Mouse (Mus musculus) liver, embryonic 16.5 days (tissue): Measurements from ENCODE around the gene AC161166.1. TPM values are rescaled to one million over a fixed set of nuclear protein-coding genes. Genes with fewer than 3 reads are reported as not detected.

Source experiments
- ATAC-seq: fragments of 200-750 bp; cut with Nextera tagmentation; 2 replicates; pipeline ENCODE4 v1.8.0; 2017; ENCODE audit warnings: low read depth, mild to moderate bottlenecking, moderate number of reproducible peaks, moderate library complexity
- H3K27ac ChIP-seq: fragments of 300-500 bp; sonication (generic); 2 replicates; pipeline ENCODE4 v1.5.1; 2014; ENCODE audit warnings: mild to moderate bottlenecking, low read length
- H3K27me3 ChIP-seq: fragments of 300-500 bp; sonication (generic); 2 replicates; pipeline ENCODE4 v1.6.1; 2014; ENCODE audit warnings: low read depth, low read length, mixed read lengths; ENCODE audit not compliant: control insufficient read depth, insufficient read depth
- H3K36me3 ChIP-seq: fragments of 300-500 bp; sonication (generic); 2 replicates; pipeline ENCODE4 v1.6.1; 2014; ENCODE audit warnings: mild to moderate bottlenecking; ENCODE audit not compliant: control insufficient read depth, insufficient read depth
- H3K4me1 ChIP-seq: fragments of 300-500 bp; sonication (generic); 2 replicates; pipeline ENCODE4 v1.6.1; 2014; ENCODE audit warnings: low read depth, low read length, mixed read lengths; ENCODE audit not compliant: control insufficient read depth
- H3K4me2 ChIP-seq: fragments of 300-500 bp; sonication (generic); 2 replicates; pipeline ENCODE4 v1.6.1; 2014; ENCODE audit warnings: low read depth, low read length, mixed read lengths
- H3K4me3 ChIP-seq: fragments of 300-500 bp; sonication (generic); 2 replicates; pipeline ENCODE4 v1.5.1; 2014; ENCODE audit warnings: low read depth, mild to moderate bottlenecking, low read length
- H3K9ac ChIP-seq: fragments of 300-500 bp; sonication (generic); 2 replicates; pipeline ENCODE4 v1.6.1; 2014; ENCODE audit warnings: low read depth, low read length
- H3K9me3 ChIP-seq: fragments of 300-500 bp; sonication (generic); replicated peaks from 2 replicates; pipeline ENCODE4 v1.6.1; 2016; ENCODE audit warnings: low read length; ENCODE audit not compliant: control insufficient read depth
- WGBS: fragments of 180-500 bp; shearing (Covaris S2); extraction: QIAGEN DNeasy Blood & Tissue Kit; methylation state at CpG from one replicate; pipeline ENCODE4 v1.1.7; 2014; ENCODE audit not compliant: insufficient replicate concordance; 5-methylcytosine and 5-hydroxymethylcytosine counted together
- polyA plus RNA-seq: library from polyadenylated mRNA; unstranded; fragments of >200 nt; fragmentation: Nextera tagmentation; extraction: Ambion mirVana; gene quantifications from 2 replicates; pipeline ENCODE4 v1.2.1, GENCODE M21; 2015

Gene AC161166.1
- polyA plus RNA-seq, 1 experiment from 2014 or later: not detected

GRCm38 (mm10) chr7:24474811-24475506 is 37.3 kb downstream of the AC161166.1 start:
- Histone ChIP-seq H3K9ac (no peak overlapping the region), H3K4me2 (no peak overlapping the region), H3K9me3 (no peaks in the 10 kb centered on the region), H3K36me3 (no peaks in the 10 kb centered on the region; the same call in 1 of the 2 replicates), H3K27me3 (peaks cover 7% of the 10 kb centered on the region; the same call in 1 of the 2 replicates), H3K27ac (no peak overlapping the region), H3K4me1 (no peaks in the 10 kb centered on the region), H3K4me3 (no peak overlapping the region)
- 64% methylated on average over 21 of the region's 21 CpGs for WGBS
- no peak for ATAC-seq

GRCm38 (mm10) chr7:24473913-24474529 is 38.2 kb downstream of the AC161166.1 start:
- H3K36me3 ChIP-seq: peaks cover 1% of the 10 kb centered on the region
- no peak for ATAC-seq

DNA sequence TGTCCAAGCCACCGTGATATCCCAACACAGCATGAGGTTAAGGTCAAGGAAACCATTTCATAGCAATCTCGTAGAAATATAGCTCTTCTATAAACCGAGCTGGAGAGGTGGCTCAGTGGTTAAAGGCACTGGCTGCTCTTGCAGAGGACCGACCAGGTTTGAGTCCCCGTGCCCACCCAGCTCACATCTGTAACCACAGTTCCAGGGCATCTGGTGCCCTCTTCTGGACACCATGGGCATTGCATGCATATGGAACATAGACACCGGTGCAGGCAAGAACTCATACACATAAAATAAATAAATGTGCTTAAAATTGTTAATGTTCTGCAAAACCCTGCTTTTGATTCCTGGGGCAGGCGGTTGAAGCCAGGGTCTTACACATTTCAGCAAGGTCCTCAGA is 39.3 kb downstream of the AC161166.1 start:
- Histone ChIP-seq H3K9ac (no peak overlapping the region), H3K27ac (no peak overlapping the region), H3K4me1 (no peaks in the 10 kb centered on the region; the same call in 1 of the 2 replicates), H3K36me3 (peaks cover 5% of the 10 kb centered on the region), H3K9me3 (no peaks in the 10 kb centered on the region; the same call in 1 of the 2 replicates), H3K4me3 (no peak overlapping the region), H3K27me3 (no peaks in the 10 kb centered on the region), H3K4me2 (no peak overlapping the region)
- 64% methylated on average over 7 of the region's 7 CpGs for WGBS
- ATAC-seq: no peak

More at GRCm38 (mm10) chr7:24473913-24474529, 38.2 kb downstream of the AC161166.1 start:
- Histone ChIP-seq H3K4me2 (no peak overlapping the region), H3K27ac (no peak overlapping the region), H3K4me3 (no peak overlapping the region), H3K4me1 (no peaks in the 10 kb centered on the region), H3K9ac (no peak overlapping the region), H3K9me3 (no peaks in the 10 kb centered on the region; the same call in 1 of the 2 replicates), H3K27me3 (peaks cover 2% of the 10 kb centered on the region; the same call in 1 of the 2 replicates)
- WGBS: 52% methylated on average over 10 of the region's 10 CpGs

DNA sequence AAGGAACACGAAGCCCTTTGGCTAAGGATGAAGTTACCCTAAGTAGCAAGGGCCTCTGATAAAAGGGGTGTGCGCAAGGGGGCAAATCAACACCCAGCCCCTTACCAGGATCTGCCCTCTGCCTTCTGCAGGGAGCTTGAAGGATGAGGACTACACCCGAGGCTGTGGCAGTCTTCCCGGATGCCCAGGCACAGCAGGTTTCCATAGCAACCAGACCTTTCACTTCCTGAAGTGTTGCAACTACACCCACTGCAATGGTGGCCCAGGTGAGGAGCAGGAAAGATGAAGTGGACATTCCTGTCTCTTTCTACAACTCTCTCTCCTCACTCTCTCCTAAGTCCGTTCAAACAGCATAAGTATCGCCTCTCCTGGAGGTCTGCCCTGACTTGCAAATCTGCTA is 39.8 kb downstream of the AC161166.1 start:
- ATAC-seq: no peak
- no peak overlapping the region for H3K4me2 ChIP-seq

GRCm38 (mm10) chr7:24470356-24470755 is 41.9 kb downstream of the AC161166.1 start:
- Histone ChIP-seq H3K27me3 (no peaks in the 10 kb centered on the region), H3K4me3 (no peak overlapping the region), H3K4me1 (no peaks in the 10 kb centered on the region; the same call in 1 of the 2 replicates), H3K9me3 (no peaks in the 10 kb centered on the region; the same call in 1 of the 2 replicates), H3K9ac (no peak overlapping the region), H3K36me3 (peaks cover 5% of the 10 kb centered on the region), H3K27ac (no peak overlapping the region), H3K4me2 (no peak overlapping the region)
- 83% methylated on average over 7 of the region's 7 CpGs for WGBS
- ATAC-seq: no peak

More for the DNA sequence above, 39.8 kb downstream of the AC161166.1 start:
- Histone ChIP-seq H3K27me3 (no peaks in the 10 kb centered on the region), H3K27ac (no peak overlapping the region), H3K4me1 (no peaks in the 10 kb centered on the region; the same call in 1 of the 2 replicates), H3K4me3 (no peak overlapping the region), H3K36me3 (peaks cover 5% of the 10 kb centered on the region), H3K9me3 (no peaks in the 10 kb centered on the region; the same call in 1 of the 2 replicates), H3K9ac (no peak overlapping the region)
- 74% methylated on average over 6 of the region's 6 CpGs for WGBS

DNA sequence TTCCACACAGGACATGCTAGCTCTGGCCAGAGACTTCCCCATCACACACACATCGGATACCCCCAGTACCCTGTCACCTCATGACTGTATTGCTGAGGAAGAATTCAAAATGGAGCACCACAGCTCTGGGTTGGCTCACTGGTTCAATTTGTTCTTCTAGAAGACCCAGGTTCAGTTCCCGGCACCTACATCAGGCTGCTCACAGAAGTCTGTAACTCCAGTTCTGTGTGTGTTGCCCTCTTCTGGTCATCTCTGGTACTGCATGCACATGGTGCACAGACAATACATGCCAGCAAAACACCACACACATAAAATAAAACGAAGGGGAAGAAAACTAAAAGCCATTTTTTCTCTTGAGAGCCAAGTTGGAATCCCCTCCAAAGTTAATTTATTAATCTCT is 43.1 kb downstream of the AC161166.1 start:
- Histone ChIP-seq H3K9me3 (no peaks in the 10 kb centered on the region; the same call in 1 of the 2 replicates), H3K27me3 (no peaks in the 10 kb centered on the region), H3K4me1 (no peaks in the 10 kb centered on the region; the same call in 1 of the 2 replicates), H3K4me3 (no peak overlapping the region), H3K27ac (no peak overlapping the region), H3K36me3 (peaks cover 5% of the 10 kb centered on the region), H3K4me2 (no peak overlapping the region), H3K9ac (no peak overlapping the region)
- 75% methylated on average over 3 of the region's 3 CpGs for WGBS
- no peak for ATAC-seq

GRCm38 (mm10) chr7:24467886-24468285 is 44.4 kb downstream of the AC161166.1 start:
- no peak for ATAC-seq
- Histone ChIP-seq H3K4me3 (no peak overlapping the region), H3K9ac (no peak overlapping the region), H3K4me1 (no peaks in the 10 kb centered on the region; the same call in 1 of the 2 replicates), H3K27me3 (no peaks in the 10 kb centered on the region), H3K4me2 (no peak overlapping the region), H3K9me3 (no peaks in the 10 kb centered on the region; the same call in 1 of the 2 replicates), H3K27ac (no peak overlapping the region), H3K36me3 (peaks cover 5% of the 10 kb centered on the region)
- 73% methylated on average over 5 of the region's 5 CpGs for WGBS

GRCm38 (mm10) chr7:24466835-24467234 is 45.4 kb downstream of the AC161166.1 start:
- no peak overlapping the region for H3K4me3 ChIP-seq
- WGBS: 54% methylated on average over 6 of the region's 6 CpGs
- peaks cover under 1% of the 10 kb centered on the region; the same call in 1 of the 2 replicates for H3K27me3 ChIP-seq
- no peak overlapping the region for H3K27ac ChIP-seq
- peaks cover 5% of the 10 kb centered on the region for H3K36me3 ChIP-seq
- H3K9me3 ChIP-seq: no peaks in the 10 kb centered on the region; the same call in 1 of the 2 replicates
- no peaks in the 10 kb centered on the region; the same call in 1 of the 2 replicates for H3K4me1 ChIP-seq
- no peak for ATAC-seq
- no peak overlapping the region for H3K9ac ChIP-seq
- H3K4me2 ChIP-seq: 0 out of 2 replicates have a peak overlapping the region, but pooled peaks have one; percentile 15
